Mouse (Mus musculus) hindbrain, postnatal 0 days (tissue): ENCODE data around the gene Cend1. TPM values are rescaled to one million over a fixed set of nuclear protein-coding genes. Genes with fewer than 3 reads are reported as not detected.

Source experiments
- ATAC-seq: fragments of 200-750 bp; cut with Nextera tagmentation; 2 replicates; pipeline ENCODE4 v1.8.0; 2017; ENCODE audit warnings: mild to moderate bottlenecking, moderate TSS enrichment, moderate library complexity
- DNase-seq: peaks from one replicate; pipeline ENCODE4 v3.0.0-alpha.2; 2015; ENCODE audit warnings: low spot score
- H3K27ac ChIP-seq: fragments of 300-500 bp; sonication (generic); 2 replicates; pipeline ENCODE4 v1.5.1; 2014; ENCODE audit warnings: mild to moderate bottlenecking
- H3K27me3 ChIP-seq: fragments of 300-500 bp; sonication (generic); 2 replicates; pipeline ENCODE4 v1.6.1; 2014; ENCODE audit warnings: low read length, mixed read lengths; ENCODE audit not compliant: insufficient read depth
- H3K36me3 ChIP-seq: fragments of 300-500 bp; sonication (generic); 2 replicates; pipeline ENCODE4 v1.6.1; 2014; ENCODE audit warnings: low read length, mixed read lengths; ENCODE audit not compliant: insufficient read depth
- H3K4me1 ChIP-seq: fragments of 300-500 bp; sonication (generic); 2 replicates; pipeline ENCODE4 v1.6.1; 2014; ENCODE audit warnings: antibody characterized with exemption, low read length, mixed read lengths; ENCODE audit not compliant: insufficient read depth
- H3K4me2 ChIP-seq: fragments of 300-500 bp; sonication (generic); 2 replicates; pipeline ENCODE4 v1.6.1; 2014; ENCODE audit warnings: low read depth, mild to moderate bottlenecking, low read length, moderate library complexity, mixed read lengths
- H3K4me3 ChIP-seq: fragments of 300-500 bp; sonication (generic); 2 replicates; pipeline ENCODE4 v1.5.1; 2014; ENCODE audit warnings: low read length
- H3K9ac ChIP-seq: fragments of 300-500 bp; sonication (generic); replicated peaks from 2 replicates; pipeline ENCODE4 v1.6.1; 2014; ENCODE audit warnings: mild to moderate bottlenecking, low read length, moderate library complexity, mixed read lengths
- H3K9me3 ChIP-seq: fragments of 300-500 bp; sonication (generic); 2 replicates; pipeline ENCODE4 v1.6.1; 2016; ENCODE audit warnings: low read length, mixed read lengths
- CTCF ChIP-seq: IDR thresholded peaks from 2 replicates; pipeline ENCODE4 v1.5.1; 2016; ENCODE audit warnings: antibody characterized with exemption, control low read depth, low read depth
- WGBS: fragments of 180-500 bp; shearing (Covaris S2); extraction: QIAGEN DNeasy Blood & Tissue Kit; methylation state at CpG from one replicate; pipeline ENCODE4 v1.1.7; 2014; 5-methylcytosine and 5-hydroxymethylcytosine counted together
- polyA plus RNA-seq: library from polyadenylated mRNA; unstranded; fragments of >200 nt; fragmentation: Nextera tagmentation; extraction: Ambion mirVana; gene quantifications from 2 replicates; pipeline ENCODE4 v1.2.1, GENCODE M21; 2015
- total RNA-seq: library from RNA; depleted of rRNA; stranded (reverse); fragments of >200 nt; gene quantifications from 2 replicates; pipeline ENCODE4 v1.2.3, GENCODE M21; 2014

Gene Cend1
- total and polyA plus RNA-seq, 2 experiments from 2014 or later, result 246 to 255 TPM

- Histone ChIP-seq H3K4me3 (no peak overlapping the region), H3K27ac (no peak overlapping the region)
- ATAC-seq, result no peak
These were observed 40.8 kb upstream of the Cend1 start for GRCm38 (mm10) chr7:141469901-141470636.

GRCm38 (mm10) chr7:141469352-141469751, 40.1 kb upstream of the Cend1 start:
- DNase-seq, result no peak
- peak overlapping the region; percentile 69; the same call in 1 of the 2 replicates for H3K9ac ChIP-seq
- H3K4me3 ChIP-seq, result peak overlapping the region; percentile 15
- H3K4me2 ChIP-seq, result peak overlapping the region; percentile 74
- peaks cover 30% of the 10 kb centered on the region for H3K4me1 ChIP-seq
- no peak for TF ChIP-seq CTCF
- H3K36me3 ChIP-seq, result peaks cover 12% of the 10 kb centered on the region
- H3K27ac ChIP-seq, result peak overlapping the region; percentile 86; the same call in 1 of the 2 replicates
- WGBS, result 55% methylated on average over 6 of the region's 6 CpGs
- no peak for ATAC-seq
- H3K27me3 ChIP-seq, result 0 out of 2 replicates have a peak, but pooled peaks cover 8% of the 10 kb centered on the region
- H3K9me3 ChIP-seq, result no peaks in the 10 kb centered on the region

More at GRCm38 (mm10) chr7:141469901-141470636, 40.8 kb upstream of the Cend1 start:
- Histone ChIP-seq H3K27me3 (0 out of 2 replicates have a peak, but pooled peaks cover 6% of the 10 kb centered on the region), H3K4me2 (peak overlapping the region; percentile 74; the same call in 1 of the 2 replicates), H3K9me3 (no peaks in the 10 kb centered on the region), H3K9ac (no peak overlapping the region), H3K36me3 (peaks cover 12% of the 10 kb centered on the region), H3K4me1 (peaks cover 30% of the 10 kb centered on the region)
- no peak for DNase-seq
- TF ChIP-seq CTCF, result no peak
- 88% methylated on average over 18 of the region's 18 CpGs for WGBS

GRCm38 (mm10) chr7:141468522-141469211, 39.4 kb upstream of the Cend1 start:
- H3K9me3 ChIP-seq, result no peaks in the 10 kb centered on the region
- WGBS, result 11% methylated on average over 8 of the region's 8 CpGs
- peak; percentile 66 for TF ChIP-seq CTCF
- H3K27me3 ChIP-seq, result peaks cover 13% of the 10 kb centered on the region
- H3K4me2 ChIP-seq, result peak overlapping the region; percentile 74
- H3K4me1 ChIP-seq, result peaks cover 23% of the 10 kb centered on the region
- DNase-seq (peak; percentile 81), ATAC-seq (peak; percentile 73)
- peaks cover 12% of the 10 kb centered on the region for H3K36me3 ChIP-seq
- peak overlapping the region; percentile 69 for H3K9ac ChIP-seq
- peak overlapping the region; percentile 86 for H3K27ac ChIP-seq
- peak overlapping the region; percentile 55 for H3K4me3 ChIP-seq

- peak overlapping the region; percentile 55 for H3K4me3 ChIP-seq
- peak overlapping the region; percentile 86 for H3K27ac ChIP-seq
- H3K36me3 ChIP-seq, result peaks cover 12% of the 10 kb centered on the region
- peak overlapping the region; percentile 69 for H3K9ac ChIP-seq
- H3K9me3 ChIP-seq, result no peaks in the 10 kb centered on the region
- DNase-seq (no peak), ATAC-seq (no peak)
- 22% methylated on average over 5 of the region's 5 CpGs for WGBS
- peaks cover 18% of the 10 kb centered on the region for H3K27me3 ChIP-seq
- no peak for TF ChIP-seq CTCF
- peak overlapping the region; percentile 74 for H3K4me2 ChIP-seq
- peaks cover 20% of the 10 kb centered on the region; the same call in 1 of the 2 replicates for H3K4me1 ChIP-seq
These were observed 38.9 kb upstream of the Cend1 start for GRCm38 (mm10) chr7:141468164-141468521.

- Histone ChIP-seq H3K36me3 (peaks cover 8% of the 10 kb centered on the region), H3K4me1 (peaks cover 20% of the 10 kb centered on the region; the same call in 1 of the 2 replicates), H3K27ac (peak within 1 kb of the TSS; percentile 86), H3K9ac (peak within 1 kb of the TSS; percentile 69), H3K27me3 (peaks cover 20% of the 10 kb centered on the region), H3K9me3 (no peaks in the 10 kb centered on the region), H3K4me2 (peak within 1 kb of the TSS; percentile 74), H3K4me3 (peak within 1 kb of the TSS; percentile 55)
- under 1% methylated on average over 51 of the region's 52 CpGs for WGBS
- TF ChIP-seq CTCF, result no peak
- DNase-seq, result peak; percentile 74
- peak; percentile 41 for ATAC-seq
These were observed 38.1 kb upstream of the Cend1 start, which contains the start of gene Cd151 for GRCm38 (mm10) chr7:141467230-141468030. Gene Cd151, plus strand, starts transcription at chr7:141467392.

- H3K4me3 ChIP-seq, result peak overlapping the region; percentile 55
- no peak for ATAC-seq
- H3K27ac ChIP-seq, result peak overlapping the region; percentile 86; the same call in 1 of the 2 replicates
- no peak for DNase-seq
- H3K9ac ChIP-seq, result peak overlapping the region; percentile 69
- 63% methylated on average over 10 of the region's 10 CpGs for WGBS
- no peaks in the 10 kb centered on the region for H3K9me3 ChIP-seq
- H3K4me2 ChIP-seq, result peak overlapping the region; percentile 74
- peaks cover 20% of the 10 kb centered on the region for H3K27me3 ChIP-seq
- no peak for TF ChIP-seq CTCF
- H3K36me3 ChIP-seq, result peaks cover 3% of the 10 kb centered on the region; the same call in 1 of the 2 replicates
- peaks cover 20% of the 10 kb centered on the region; the same call in 1 of the 2 replicates for H3K4me1 ChIP-seq
These were observed 37.4 kb upstream of the Cend1 start for GRCm38 (mm10) chr7:141466607-141467148.
